Mouse (Mus musculus) liver, embryonic 12.5 days (tissue): Measurements from ENCODE around the gene Nmrk1. TPM values are rescaled to one million over a fixed set of nuclear protein-coding genes. Genes with fewer than 3 reads are reported as not detected.
A peak's percentile ranks its signal among the peaks of the same experiment; 100 is the strongest.

ENCODE experiments used
- ATAC-seq: fragments of 200-750 bp; cut with Nextera tagmentation; 2 replicates; pipeline ENCODE4 v1.8.0; 2017; ENCODE audit warnings: moderate number of reproducible peaks, mild to moderate bottlenecking, moderate library complexity
- H3K27ac ChIP-seq: fragments of 300-500 bp; sonication (generic); 2 replicates; pipeline ENCODE4 v1.5.1; 2016; ENCODE audit warnings: mild to moderate bottlenecking
- H3K27me3 ChIP-seq: fragments of 300-500 bp; sonication (generic); replicated peaks from 2 replicates; pipeline ENCODE4 v1.6.1; 2016; ENCODE audit warnings: mild to moderate bottlenecking, moderate library complexity
- H3K36me3 ChIP-seq: fragments of 300-500 bp; sonication (generic); 2 replicates; pipeline ENCODE4 v1.6.1; 2016; ENCODE audit warnings: mild to moderate bottlenecking, moderate library complexity
- H3K4me1 ChIP-seq: fragments of 300-500 bp; sonication (generic); 2 replicates; pipeline ENCODE4 v1.6.1; 2016
- H3K4me2 ChIP-seq: fragments of 300-500 bp; sonication (generic); 2 replicates; pipeline ENCODE4 v1.6.1; 2016; ENCODE audit warnings: mild to moderate bottlenecking, moderate library complexity
- H3K4me3 ChIP-seq: fragments of 300-500 bp; sonication (generic); 2 replicates; pipeline ENCODE4 v1.5.1; 2016; ENCODE audit warnings: mild to moderate bottlenecking, moderate library complexity
- H3K9ac ChIP-seq: fragments of 300-500 bp; sonication (generic); 2 replicates; pipeline ENCODE4 v1.6.1; 2016; ENCODE audit warnings: mild to moderate bottlenecking, moderate library complexity
- H3K9me3 ChIP-seq: fragments of 300-500 bp; sonication (generic); replicated peaks from 2 replicates; pipeline ENCODE4 v1.6.1; 2016; ENCODE audit warnings: mild to moderate bottlenecking, moderate library complexity
- WGBS: fragments of 180-500 bp; shearing (Covaris S2); methylation state at CpG from one replicate; pipeline ENCODE4 v1.1.7; 2016; ENCODE audit not compliant: insufficient replicate concordance; 5-methylcytosine and 5-hydroxymethylcytosine counted together
- polyA plus RNA-seq: library from polyadenylated mRNA; unstranded; fragments of >200 nt; fragmentation: Nextera tagmentation; extraction: Ambion mirVana; gene quantifications from 2 replicates; pipeline ENCODE4 v1.2.1, GENCODE M21; 2016

The Nmrk1 gene
- polyA plus RNA-seq, 1 experiment from 2014 or later: 7.2 TPM

GRCm38 (mm10) chr19:18643411-18643810 lies 11.7 kb downstream of the Nmrk1 start:
- Histone ChIP-seq H3K4me2 (peak overlapping the region; percentile 54), H3K4me3 (no peak overlapping the region), H3K27ac (peak overlapping the region; percentile 86), H3K36me3 (no peaks in the 10 kb centered on the region), H3K9ac (0 out of 2 replicates have a peak overlapping the region, but pooled peaks have one; percentile 46), H3K27me3 (no peaks in the 10 kb centered on the region), H3K9me3 (no peaks in the 10 kb centered on the region), H3K4me1 (peaks cover 55% of the 10 kb centered on the region)
- WGBS: 67% methylated on average over 4 of the region's 4 CpGs
- ATAC-seq: no peak

- H3K9me3 ChIP-seq: no peaks in the 10 kb centered on the region
- H3K4me3 ChIP-seq: no peak overlapping the region
- 32% methylated on average over 6 of the region's 6 CpGs for WGBS
- H3K4me2 ChIP-seq: peak overlapping the region; percentile 54
- no peaks in the 10 kb centered on the region for H3K27me3 ChIP-seq
- H3K36me3 ChIP-seq: no peaks in the 10 kb centered on the region
- peaks cover 55% of the 10 kb centered on the region for H3K4me1 ChIP-seq
- H3K27ac ChIP-seq: peak overlapping the region; percentile 86
- peak; percentile 89 for ATAC-seq
- H3K9ac ChIP-seq: 0 out of 2 replicates have a peak overlapping the region, but pooled peaks have one; percentile 46
Observed at GRCm38 (mm10) chr19:18644084-18644483, 12.3 kb downstream of the Nmrk1 start.

GRCm38 (mm10) chr19:18646397-18646796 lies 14.6 kb downstream of the Nmrk1 start:
- WGBS: 23% methylated on average over 3 of the region's 3 CpGs
- Histone ChIP-seq H3K27ac (peak overlapping the region; percentile 84), H3K9me3 (no peaks in the 10 kb centered on the region), H3K4me2 (peak overlapping the region; percentile 53), H3K36me3 (no peaks in the 10 kb centered on the region), H3K4me3 (no peak overlapping the region), H3K4me1 (peaks cover 78% of the 10 kb centered on the region), H3K27me3 (no peaks in the 10 kb centered on the region), H3K9ac (peak overlapping the region; percentile 44; the same call in 1 of the 2 replicates)
- peak; percentile 19; the same call in 1 of the 2 replicates for ATAC-seq

GRCm38 (mm10) chr19:18646853-18647420 lies 15.2 kb downstream of the Nmrk1 start:
- 13% methylated on average over 5 of the region's 5 CpGs for WGBS
- H3K9me3 ChIP-seq: no peaks in the 10 kb centered on the region
- H3K4me3 ChIP-seq: no peak overlapping the region
- no peaks in the 10 kb centered on the region for H3K36me3 ChIP-seq
- peak overlapping the region; percentile 53 for H3K4me2 ChIP-seq
- peak overlapping the region; percentile 44 for H3K9ac ChIP-seq
- peak; percentile 82 for ATAC-seq
- no peaks in the 10 kb centered on the region for H3K27me3 ChIP-seq
- H3K27ac ChIP-seq: peak overlapping the region; percentile 84
- peaks cover 78% of the 10 kb centered on the region for H3K4me1 ChIP-seq

GRCm38 (mm10) chr19:18647775-18648557 lies 16.2 kb downstream of the Nmrk1 start:
- peak overlapping the region; percentile 10; the same call in 1 of the 2 replicates for H3K4me2 ChIP-seq
- H3K36me3 ChIP-seq: no peaks in the 10 kb centered on the region
- H3K9me3 ChIP-seq: no peaks in the 10 kb centered on the region
- no peak for ATAC-seq
- 61% methylated on average over 9 of the region's 9 CpGs for WGBS
- no peaks in the 10 kb centered on the region for H3K27me3 ChIP-seq
- peak overlapping the region; percentile 84 for H3K27ac ChIP-seq
- no peak overlapping the region for H3K9ac ChIP-seq
- H3K4me3 ChIP-seq: no peak overlapping the region
- peaks cover 82% of the 10 kb centered on the region for H3K4me1 ChIP-seq

- Histone ChIP-seq H3K4me2 (no peak overlapping the region), H3K9ac (no peak overlapping the region), H3K27ac (peak overlapping the region; percentile 84; the same call in 1 of the 2 replicates), H3K36me3 (no peaks in the 10 kb centered on the region), H3K9me3 (no peaks in the 10 kb centered on the region), H3K4me1 (peaks cover 81% of the 10 kb centered on the region), H3K27me3 (no peaks in the 10 kb centered on the region), H3K4me3 (no peak overlapping the region)
- no peak for ATAC-seq
- 85% methylated on average over 6 of the region's 6 CpGs for WGBS
Observed at GRCm38 (mm10) chr19:18648558-18648945, 16.8 kb downstream of the Nmrk1 start.

- Histone ChIP-seq H3K4me3 (no peak overlapping the region), H3K9me3 (no peaks in the 10 kb centered on the region), H3K27me3 (no peaks in the 10 kb centered on the region), H3K4me1 (peaks cover 81% of the 10 kb centered on the region), H3K36me3 (no peaks in the 10 kb centered on the region), H3K27ac (peak overlapping the region; percentile 76), H3K4me2 (peak overlapping the region; percentile 57), H3K9ac (peak overlapping the region; percentile 1; the same call in 1 of the 2 replicates)
- ATAC-seq: no peak
- WGBS: 26% methylated on average over 4 of the region's 4 CpGs
Observed at GRCm38 (mm10) chr19:18649955-18650354, 18.2 kb downstream of the Nmrk1 start.

- Histone ChIP-seq H3K9ac (peak overlapping the region; percentile 1), H3K27ac (peak overlapping the region; percentile 76), H3K4me3 (no peak overlapping the region), H3K9me3 (no peaks in the 10 kb centered on the region), H3K4me1 (peaks cover 84% of the 10 kb centered on the region), H3K4me2 (peak overlapping the region; percentile 57), H3K36me3 (no peaks in the 10 kb centered on the region), H3K27me3 (no peaks in the 10 kb centered on the region)
- WGBS: 21% methylated on average over 6 of the region's 6 CpGs
- peak; percentile 53; the same call in 1 of the 2 replicates for ATAC-seq
Observed at GRCm38 (mm10) chr19:18650473-18650872, 18.7 kb downstream of the Nmrk1 start.

GRCm38 (mm10) chr19:18652592-18652991 lies 20.8 kb downstream of the Nmrk1 start:
- no peak overlapping the region for H3K9ac ChIP-seq
- H3K4me1 ChIP-seq: peaks cover 65% of the 10 kb centered on the region
- H3K27ac ChIP-seq: no peak overlapping the region
- no peak overlapping the region for H3K4me3 ChIP-seq
- no peaks in the 10 kb centered on the region for H3K9me3 ChIP-seq
- no peak for ATAC-seq
- H3K27me3 ChIP-seq: no peaks in the 10 kb centered on the region
- H3K4me2 ChIP-seq: no peak overlapping the region
- H3K36me3 ChIP-seq: no peaks in the 10 kb centered on the region
- WGBS: 78% methylated on average over 4 of the region's 4 CpGs

- Histone ChIP-seq H3K4me2 (no peak overlapping the region), H3K9me3 (no peaks in the 10 kb centered on the region), H3K27ac (no peak overlapping the region), H3K9ac (no peak overlapping the region), H3K27me3 (no peaks in the 10 kb centered on the region), H3K4me3 (no peak overlapping the region), H3K36me3 (no peaks in the 10 kb centered on the region), H3K4me1 (peaks cover 61% of the 10 kb centered on the region)
- 43% methylated on average over 6 of the region's 6 CpGs for WGBS
- ATAC-seq: no peak
Observed at GRCm38 (mm10) chr19:18653058-18653457, 21.3 kb downstream of the Nmrk1 start.

GRCm38 (mm10) chr19:18654330-18654729 lies 22.6 kb downstream of the Nmrk1 start:
- Histone ChIP-seq H3K36me3 (no peaks in the 10 kb centered on the region), H3K27me3 (no peaks in the 10 kb centered on the region), H3K27ac (0 out of 2 replicates have a peak overlapping the region, but pooled peaks have one; percentile 3), H3K4me2 (no peak overlapping the region), H3K9ac (no peak overlapping the region), H3K9me3 (no peaks in the 10 kb centered on the region), H3K4me3 (no peak overlapping the region), H3K4me1 (peaks cover 56% of the 10 kb centered on the region)
- whole genome bisulfite sequencing: 84% methylated on average over 8 of the region's 8 CpGs
- no peak for ATAC-seq

GRCm38 (mm10) chr19:18654984-18655383 lies 23.2 kb downstream of the Nmrk1 start:
- 51% methylated on average over 5 of the region's 5 CpGs for WGBS

More at GRCm38 (mm10) chr19:18654984-18655383, 23.2 kb downstream of the Nmrk1 start:
- no peak overlapping the region for H3K4me2 ChIP-seq
- no peak overlapping the region for H3K9ac ChIP-seq
- no peak overlapping the region for H3K4me3 ChIP-seq
- no peaks in the 10 kb centered on the region for H3K27me3 ChIP-seq
- ATAC-seq: no peak
- no peaks in the 10 kb centered on the region for H3K36me3 ChIP-seq
- peaks cover 55% of the 10 kb centered on the region for H3K4me1 ChIP-seq
- H3K9me3 ChIP-seq: no peaks in the 10 kb centered on the region
- no peak overlapping the region for H3K27ac ChIP-seq
